Mouse (Mus musculus): ENCODE measurements around the gene Lsp1. TPM values are rescaled to one million over a fixed set of nuclear protein-coding genes. Genes with fewer than 3 reads are reported as not detected.

Lsp1 gene
- polyA plus RNA-seq, 1 experiment from 2014 or later = 3.7 TPM

GRCm38 (mm10) chr7:142479886-142480285, 19.3 kb downstream of the Lsp1 start:
- H3K4me1 ChIP-seq = peaks cover 17% of the 10 kb centered on the region
- no peaks in the 10 kb centered on the region for H3K36me3 ChIP-seq (replicated peaks)
- H3K4me2 ChIP-seq = no peak overlapping the region
- no peak overlapping the region for H3K9ac ChIP-seq
- WGBS = 93% methylated on average over 3 of the region's 3 CpGs
- H3K27me3 ChIP-seq (replicated peaks) = no peaks in the 10 kb centered on the region
- no peak overlapping the region for H3K4me3 ChIP-seq
- no peaks in the 10 kb centered on the region for H3K9me3 ChIP-seq
- ATAC-seq (replicated peaks) = no peak
- no peak overlapping the region for H3K27ac ChIP-seq

GRCm38 (mm10) chr7:142480661-142481060, 20.1 kb downstream of the Lsp1 start:
- Histone ChIP-seq H3K4me3 (no peak overlapping the region), H3K4me1 (peaks cover 17% of the 10 kb centered on the region), H3K4me2 (no peak overlapping the region), H3K9me3 (no peaks in the 10 kb centered on the region), H3K36me3 (replicated peaks) (no peaks in the 10 kb centered on the region), H3K27ac (no peak overlapping the region), H3K9ac (no peak overlapping the region), H3K27me3 (replicated peaks) (no peaks in the 10 kb centered on the region)
- no peak for ATAC-seq (replicated peaks)
- WGBS = 96% methylated on average over 3 of the region's 3 CpGs

- 4% methylated on average over 5 of the region's 5 CpGs for WGBS
- H3K27me3 ChIP-seq (replicated peaks) = no peaks in the 10 kb centered on the region
- peak overlapping the region; percentile 42; the same call in 1 of the 2 replicates for H3K27ac ChIP-seq
- peak overlapping the region; percentile 47; the same call in 1 of the 2 replicates for H3K9ac ChIP-seq
- ATAC-seq (replicated peaks) = no peak
- peak overlapping the region; percentile 19 for H3K4me3 ChIP-seq
- H3K4me1 ChIP-seq = peaks cover 17% of the 10 kb centered on the region
- peak overlapping the region; percentile 52 for H3K4me2 ChIP-seq
- no peaks in the 10 kb centered on the region for H3K9me3 ChIP-seq
- no peaks in the 10 kb centered on the region for H3K36me3 ChIP-seq (replicated peaks)
Measured at GRCm38 (mm10) chr7:142481186-142481567, 20.6 kb downstream of the Lsp1 start.

- Histone ChIP-seq H3K27me3 (replicated peaks) (no peaks in the 10 kb centered on the region), H3K9ac (peak overlapping the region; percentile 47), H3K4me2 (peak overlapping the region; percentile 52), H3K36me3 (replicated peaks) (no peaks in the 10 kb centered on the region), H3K27ac (peak overlapping the region; percentile 42; the same call in 1 of the 2 replicates), H3K9me3 (no peaks in the 10 kb centered on the region), H3K4me1 (peaks cover 17% of the 10 kb centered on the region), H3K4me3 (peak overlapping the region; percentile 19)
- ATAC-seq (replicated peaks) = peak; percentile 56
- 4% methylated on average over 21 of the region's 22 CpGs for WGBS
Measured at GRCm38 (mm10) chr7:142481568-142482255, 21.1 kb downstream of the Lsp1 start.

- peak; percentile 9; the same call in 1 of the 2 replicates for ATAC-seq (replicated peaks)
- Histone ChIP-seq H3K9ac (0 out of 2 replicates have a peak overlapping the region, but pooled peaks have one; percentile 47), H3K4me1 (peaks cover 18% of the 10 kb centered on the region), H3K9me3 (no peaks in the 10 kb centered on the region), H3K4me3 (no peak overlapping the region), H3K27me3 (replicated peaks) (no peaks in the 10 kb centered on the region), H3K4me2 (peak overlapping the region; percentile 52; the same call in 1 of the 2 replicates), H3K27ac (0 out of 2 replicates have a peak overlapping the region, but pooled peaks have one; percentile 42), H3K36me3 (replicated peaks) (no peaks in the 10 kb centered on the region)
- 19% methylated on average over 6 of the region's 6 CpGs for WGBS
Measured at GRCm38 (mm10) chr7:142482256-142482609, 21.6 kb downstream of the Lsp1 start.

- H3K27ac ChIP-seq = no peak overlapping the region
- ATAC-seq (replicated peaks) = no peak
- H3K4me3 ChIP-seq = no peak overlapping the region
- H3K27me3 ChIP-seq (replicated peaks) = no peaks in the 10 kb centered on the region
- WGBS = 54% methylated on average over 11 of the region's 11 CpGs
- no peaks in the 10 kb centered on the region for H3K36me3 ChIP-seq (replicated peaks)
- no peak overlapping the region for H3K9ac ChIP-seq
- no peak overlapping the region for H3K4me2 ChIP-seq
- no peaks in the 10 kb centered on the region for H3K9me3 ChIP-seq
- peaks cover 23% of the 10 kb centered on the region for H3K4me1 ChIP-seq
Measured at GRCm38 (mm10) chr7:142483136-142483535, 22.5 kb downstream of the Lsp1 start.

GRCm38 (mm10) chr7:142484780-142485179, 24.2 kb downstream of the Lsp1 start:
- H3K9ac ChIP-seq = no peak overlapping the region
- H3K27me3 ChIP-seq (replicated peaks) = no peaks in the 10 kb centered on the region
- no peak overlapping the region for H3K27ac ChIP-seq
- H3K4me3 ChIP-seq = no peak overlapping the region
- H3K9me3 ChIP-seq = no peaks in the 10 kb centered on the region
- 86% methylated on average over 12 of the region's 12 CpGs for WGBS
- peaks cover 23% of the 10 kb centered on the region for H3K4me1 ChIP-seq
- no peaks in the 10 kb centered on the region for H3K36me3 ChIP-seq (replicated peaks)
- ATAC-seq (replicated peaks) = no peak
- H3K4me2 ChIP-seq = no peak overlapping the region

GRCm38 (mm10) chr7:142486751-142487162, 26.1 kb downstream of the Lsp1 start:
- Histone ChIP-seq H3K4me3 (no peak overlapping the region), H3K9ac (no peak overlapping the region), H3K27ac (no peak overlapping the region), H3K36me3 (replicated peaks) (no peaks in the 10 kb centered on the region), H3K27me3 (replicated peaks) (no peaks in the 10 kb centered on the region), H3K4me2 (no peak overlapping the region), H3K9me3 (no peaks in the 10 kb centered on the region), H3K4me1 (peaks cover 17% of the 10 kb centered on the region)
- no peak for ATAC-seq (replicated peaks)
- 75% methylated on average over 8 of the region's 8 CpGs for WGBS

- 0 out of 2 replicates have a peak overlapping the region, but pooled peaks have one; percentile 24 for H3K4me2 ChIP-seq
- no peak overlapping the region for H3K27ac ChIP-seq
- H3K9ac ChIP-seq = no peak overlapping the region
Measured at GRCm38 (mm10) chr7:142487341-142487859, 26.8 kb downstream of the Lsp1 start.

GRCm38 (mm10) chr7:142488053-142488452, 27.4 kb downstream of the Lsp1 start:
- Histone ChIP-seq H3K27me3 (replicated peaks) (no peaks in the 10 kb centered on the region), H3K4me2 (no peak overlapping the region), H3K9ac (no peak overlapping the region), H3K36me3 (replicated peaks) (no peaks in the 10 kb centered on the region), H3K4me3 (no peak overlapping the region), H3K4me1 (peaks cover 10% of the 10 kb centered on the region; the same call in 1 of the 2 replicates), H3K9me3 (no peaks in the 10 kb centered on the region), H3K27ac (no peak overlapping the region)
- no peak for ATAC-seq (replicated peaks)
- WGBS = 77% methylated on average over 3 of the region's 3 CpGs

More at GRCm38 (mm10) chr7:142487341-142487859, 26.8 kb downstream of the Lsp1 start:
- Histone ChIP-seq H3K36me3 (replicated peaks) (no peaks in the 10 kb centered on the region), H3K4me1 (peaks cover 11% of the 10 kb centered on the region; the same call in 1 of the 2 replicates), H3K4me3 (no peak overlapping the region), H3K27me3 (replicated peaks) (no peaks in the 10 kb centered on the region), H3K9me3 (no peaks in the 10 kb centered on the region)
- WGBS = 10% methylated on average over 9 of the region's 9 CpGs
- peak; percentile 57 for ATAC-seq (replicated peaks)

GRCm38 (mm10) chr7:142493535-142493934, 32.9 kb downstream of the Lsp1 start:
- Histone ChIP-seq H3K27me3 (replicated peaks) (no peaks in the 10 kb centered on the region), H3K27ac (no peak overlapping the region), H3K4me1 (no peaks in the 10 kb centered on the region), H3K4me3 (no peak overlapping the region), H3K36me3 (replicated peaks) (no peaks in the 10 kb centered on the region), H3K9ac (no peak overlapping the region), H3K9me3 (no peaks in the 10 kb centered on the region), H3K4me2 (no peak overlapping the region)
- no peak for ATAC-seq (replicated peaks)
- 88% methylated on average over 8 of the region's 8 CpGs for WGBS

GRCm38 (mm10) chr7:142496158-142496557, 35.5 kb downstream of the Lsp1 start:
- ATAC-seq (replicated peaks) = no peak
- no peak overlapping the region for H3K9ac ChIP-seq
- H3K27me3 ChIP-seq (replicated peaks) = no peaks in the 10 kb centered on the region
- no peak overlapping the region for H3K4me3 ChIP-seq
- 79% methylated on average over 3 of the region's 3 CpGs for WGBS
- no peaks in the 10 kb centered on the region for H3K4me1 ChIP-seq
- H3K27ac ChIP-seq = no peak overlapping the region
- no peaks in the 10 kb centered on the region for H3K9me3 ChIP-seq
- H3K36me3 ChIP-seq (replicated peaks) = no peaks in the 10 kb centered on the region
- no peak overlapping the region for H3K4me2 ChIP-seq

- no peak overlapping the region for H3K4me3 ChIP-seq
- H3K9ac ChIP-seq = no peak overlapping the region
- H3K27me3 ChIP-seq (replicated peaks) = no peaks in the 10 kb centered on the region
- no peak overlapping the region for H3K4me2 ChIP-seq
- H3K4me1 ChIP-seq = no peaks in the 10 kb centered on the region
- H3K36me3 ChIP-seq (replicated peaks) = no peaks in the 10 kb centered on the region
- no peaks in the 10 kb centered on the region for H3K9me3 ChIP-seq
- no peak for ATAC-seq (replicated peaks)
- H3K27ac ChIP-seq = no peak overlapping the region
- WGBS = 78% methylated on average over 5 of the region's 5 CpGs
Measured at GRCm38 (mm10) chr7:142496800-142497199, 36.2 kb downstream of the Lsp1 start.
